Mouse (Mus musculus): ENCODE results near the gene Smim22. TPM values are rescaled to one million over a fixed set of nuclear protein-coding genes. Genes with fewer than 3 reads are reported as not detected.

Smim22 gene
- polyA plus RNA-seq, 1 experiment from 2014 or later, result 5.8 TPM

- H3K36me3 ChIP-seq, result peaks cover 32% of the 10 kb centered on the region
- H3K9me3 ChIP-seq, result no peaks in the 10 kb centered on the region
- peak; percentile 74 for ATAC-seq (ENCODE audit: insufficient number of reproducible peaks, low FRiP score, low TSS enrichment, low read depth)
- peaks cover 18% of the 10 kb centered on the region; the same call in 1 of the 2 replicates for H3K4me1 ChIP-seq
- peak overlapping the region; percentile 76 for H3K4me2 ChIP-seq
- H3K27ac ChIP-seq, result peak overlapping the region; percentile 96
- WGBS, result under 1% methylated on average over 78 of the region's 78 CpGs
- peak overlapping the region; percentile 87 for H3K4me3 ChIP-seq
- H3K27me3 ChIP-seq, result no peaks in the 10 kb centered on the region
- H3K9ac ChIP-seq, result peak overlapping the region; percentile 83
Measured at GRCm38 (mm10) chr16:5050251-5051110, 43.4 kb downstream of the Smim22 start.

Other genes starting within 250 kb of the Smim22 start
- 81.8 and 90.5 TPM in 2 replicates for gene Cdip1, start 217.0 kb upstream of the Smim22 start, polyA plus RNA-seq (2015; fragmentation: Nextera tagmentation; extraction: Ambion mirVana)
- gene 4930562C15Rik, start 171.9 kb upstream of the Smim22 start, polyA plus RNA-seq (2015; fragmentation: Nextera tagmentation; extraction: Ambion mirVana), result 0.24 and 0.88 TPM in 2 replicates
- 43.4 and 49.3 TPM in 2 replicates for gene Ubald1, start 127.0 kb upstream of the Smim22 start, polyA plus RNA-seq (2015; fragmentation: Nextera tagmentation; extraction: Ambion mirVana)
- 85.9 and 89.9 TPM in 2 replicates for gene Mgrn1, start 121.0 kb upstream of the Smim22 start, polyA plus RNA-seq (2015; fragmentation: Nextera tagmentation; extraction: Ambion mirVana)
- gene Nudt16l1, start 68.5 kb upstream of the Smim22 start, polyA plus RNA-seq (2015; fragmentation: Nextera tagmentation; extraction: Ambion mirVana), result 147 and 151 TPM in 2 replicates
- 63.2 and 67.3 TPM in 2 replicates for gene Anks3, start 43.1 kb upstream of the Smim22 start, polyA plus RNA-seq (2015; fragmentation: Nextera tagmentation; extraction: Ambion mirVana)
- gene Sept12, start 9.4 kb upstream of the Smim22 start, polyA plus RNA-seq (2015; fragmentation: Nextera tagmentation; extraction: Ambion mirVana), result not detected in 2 replicates
- 45.0 and 51.9 TPM in 2 replicates for gene Rogdi, start 6.3 kb downstream of the Smim22 start, polyA plus RNA-seq (2015; fragmentation: Nextera tagmentation; extraction: Ambion mirVana)
- gene Glyr1, start 42.6 kb downstream of the Smim22 start, polyA plus RNA-seq (2015; fragmentation: Nextera tagmentation; extraction: Ambion mirVana), result 127 and 132 TPM in 2 replicates
- 16.9 and 19.6 TPM in 2 replicates for gene Ubn1, start 42.8 kb downstream of the Smim22 start, polyA plus RNA-seq (2015; fragmentation: Nextera tagmentation; extraction: Ambion mirVana)
- gene Ppl, start 125.1 kb downstream of the Smim22 start, polyA plus RNA-seq (2015; fragmentation: Nextera tagmentation; extraction: Ambion mirVana), result 72.6 and 79.3 TPM in 2 replicates
- gene Sec14l5, start 139.8 kb downstream of the Smim22 start, polyA plus RNA-seq (2015; fragmentation: Nextera tagmentation; extraction: Ambion mirVana), result 0.09 and 0.29 TPM in 2 replicates
- 21.3 and 21.9 TPM in 2 replicates for gene Nagpa, start 196.7 kb downstream of the Smim22 start, polyA plus RNA-seq (2015; fragmentation: Nextera tagmentation; extraction: Ambion mirVana)
- gene AU021092, start 215.0 kb downstream of the Smim22 start, polyA plus RNA-seq (2015; fragmentation: Nextera tagmentation; extraction: Ambion mirVana), result 3.6 and 3.8 TPM in 2 replicates
- gene Alg1, start 226.3 kb downstream of the Smim22 start, polyA plus RNA-seq (2015; fragmentation: Nextera tagmentation; extraction: Ambion mirVana), result 34.4 and 39.3 TPM in 2 replicates
- 25.1 and 29.2 TPM in 2 replicates for gene Eef2kmt, start 248.7 kb downstream of the Smim22 start, polyA plus RNA-seq (2015; fragmentation: Nextera tagmentation; extraction: Ambion mirVana)